Mouse (Mus musculus): Measurements from ENCODE around the gene Pdcd11. TPM values are rescaled to one million over a fixed set of nuclear protein-coding genes. Genes with fewer than 3 reads are reported as not detected.
A peak's percentile ranks its signal among the peaks of the same experiment; 100 is the strongest.

Gene Pdcd11
- polyA plus RNA-seq, 1 experiment from 2014 or later: 3.4 TPM

- Histone ChIP-seq H3K36me3 (ENCODE audit: control insufficient read depth, insufficient read depth) (peaks cover 68% of the 10 kb centered on the region), H3K27ac (ENCODE audit: low read length) (no peak overlapping the region), H3K9me3 (replicated peaks; ENCODE audit: control insufficient read depth, low read length) (no peaks in the 10 kb centered on the region), H3K4me2 (ENCODE audit: low read depth, low read length) (no peak overlapping the region), H3K27me3 (ENCODE audit: control insufficient read depth, insufficient read depth, low read depth, low read length) (no peaks in the 10 kb centered on the region), H3K9ac (ENCODE audit: low read depth, low read length) (no peak overlapping the region), H3K4me1 (ENCODE audit: control insufficient read depth, low read depth, low read length) (no peaks in the 10 kb centered on the region), H3K4me3 (ENCODE audit: low read depth, low read length) (no peak overlapping the region)
- no peak for ATAC-seq (ENCODE audit: low read depth)
- 79% methylated on average over 9 of the region's 9 CpGs for WGBS (ENCODE audit: insufficient replicate concordance)
Measured at GRCm38 (mm10) chr19:47104641-47105271, 14.2 kb downstream of the Pdcd11 start.

DNA sequence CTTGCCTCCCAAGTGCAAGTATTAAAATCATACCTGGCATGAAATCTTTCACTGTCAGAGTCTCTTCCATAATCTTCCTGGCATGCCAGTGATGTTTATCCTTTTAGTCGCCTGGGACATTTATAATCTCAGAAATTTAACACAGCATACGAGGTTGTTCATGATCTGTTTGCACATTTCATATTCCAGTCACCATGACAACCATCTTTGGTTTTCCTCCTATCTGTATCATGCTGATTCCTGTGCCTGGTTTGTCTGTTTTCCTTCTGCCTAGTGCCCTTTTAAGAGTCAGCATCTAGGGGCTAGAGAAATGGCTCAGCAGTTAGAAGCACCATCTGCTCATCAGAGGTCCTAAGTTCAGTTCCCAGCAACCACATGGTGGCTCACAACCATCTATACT lies 28.1 kb downstream of the Pdcd11 start:
- H3K9ac ChIP-seq (ENCODE audit: low read depth, low read length): no peak overlapping the region
- H3K4me2 ChIP-seq (ENCODE audit: low read depth, low read length): no peak overlapping the region
- no peak overlapping the region for H3K4me3 ChIP-seq (ENCODE audit: low read depth, low read length)
- H3K27ac ChIP-seq (ENCODE audit: low read length): no peak overlapping the region
- H3K27me3 ChIP-seq (ENCODE audit: control insufficient read depth, insufficient read depth, low read depth, low read length): no peaks in the 10 kb centered on the region
- peaks cover 16% of the 10 kb centered on the region for H3K36me3 ChIP-seq (ENCODE audit: control insufficient read depth, insufficient read depth)
- no peak for ATAC-seq (ENCODE audit: low read depth)
- no peaks in the 10 kb centered on the region for H3K9me3 ChIP-seq (replicated peaks; ENCODE audit: control insufficient read depth, low read length)
- H3K4me1 ChIP-seq (ENCODE audit: control insufficient read depth, low read depth, low read length): no peaks in the 10 kb centered on the region
- 71% methylated on average over 2 of the region's 2 CpGs for WGBS (ENCODE audit: insufficient replicate concordance)

DNA sequence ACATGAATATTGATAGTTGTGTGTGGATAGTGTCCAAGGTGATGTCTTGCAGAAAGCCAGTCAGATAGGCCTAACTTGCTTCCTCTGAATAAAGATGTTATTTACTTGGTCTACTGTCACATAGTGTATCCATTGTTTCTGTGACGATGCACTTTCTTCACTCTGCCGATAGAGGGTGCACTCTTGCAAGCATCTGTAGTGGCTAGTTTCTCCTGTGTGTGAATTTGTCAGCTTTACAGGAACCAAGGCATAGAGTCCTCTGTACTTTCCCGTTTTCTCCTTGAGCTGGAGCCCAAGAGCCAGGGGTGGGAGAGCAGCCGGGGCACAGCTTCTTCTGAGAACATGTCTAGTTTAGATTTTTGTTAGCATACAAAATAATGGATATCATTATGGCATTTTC lies 30.5 kb downstream of the Pdcd11 start:
- H3K36me3 ChIP-seq (ENCODE audit: control insufficient read depth, insufficient read depth): peaks cover 8% of the 10 kb centered on the region

GRCm38 (mm10) chr19:47122802-47123201 lies 32.2 kb downstream of the Pdcd11 start:
- Histone ChIP-seq H3K4me3 (ENCODE audit: low read depth, low read length) (no peak overlapping the region), H3K36me3 (ENCODE audit: control insufficient read depth, insufficient read depth) (peaks cover 11% of the 10 kb centered on the region), H3K9me3 (replicated peaks; ENCODE audit: control insufficient read depth, low read length) (no peaks in the 10 kb centered on the region), H3K9ac (ENCODE audit: low read depth, low read length) (no peak overlapping the region), H3K27me3 (ENCODE audit: control insufficient read depth, insufficient read depth, low read depth, low read length) (no peaks in the 10 kb centered on the region), H3K4me1 (ENCODE audit: control insufficient read depth, low read depth, low read length) (no peaks in the 10 kb centered on the region), H3K4me2 (ENCODE audit: low read depth, low read length) (no peak overlapping the region), H3K27ac (ENCODE audit: low read length) (no peak overlapping the region)
- WGBS (ENCODE audit: insufficient replicate concordance): 21% methylated on average over 2 of the region's 2 CpGs
- no peak for ATAC-seq (ENCODE audit: low read depth)

More for the DNA sequence above, 30.5 kb downstream of the Pdcd11 start:
- no peaks in the 10 kb centered on the region for H3K9me3 ChIP-seq (replicated peaks; ENCODE audit: control insufficient read depth, low read length)
- H3K4me3 ChIP-seq (ENCODE audit: low read depth, low read length): no peak overlapping the region
- H3K4me1 ChIP-seq (ENCODE audit: control insufficient read depth, low read depth, low read length): no peaks in the 10 kb centered on the region
- no peak overlapping the region for H3K4me2 ChIP-seq (ENCODE audit: low read depth, low read length)
- ATAC-seq (ENCODE audit: low read depth): no peak
- no peaks in the 10 kb centered on the region for H3K27me3 ChIP-seq (ENCODE audit: control insufficient read depth, insufficient read depth, low read depth, low read length)
- WGBS (ENCODE audit: insufficient replicate concordance): 33% methylated on average over 4 of the region's 4 CpGs
- H3K27ac ChIP-seq (ENCODE audit: low read length): no peak overlapping the region
- no peak overlapping the region for H3K9ac ChIP-seq (ENCODE audit: low read depth, low read length)

GRCm38 (mm10) chr19:47128164-47128563 lies 37.6 kb downstream of the Pdcd11 start:
- no peak overlapping the region for H3K4me2 ChIP-seq (ENCODE audit: low read depth, low read length)
- H3K4me1 ChIP-seq (ENCODE audit: control insufficient read depth, low read depth, low read length): no peaks in the 10 kb centered on the region; the same call in 1 of the 2 replicates
- no peaks in the 10 kb centered on the region for H3K27me3 ChIP-seq (ENCODE audit: control insufficient read depth, insufficient read depth, low read depth, low read length)
- no peaks in the 10 kb centered on the region for H3K9me3 ChIP-seq (replicated peaks; ENCODE audit: control insufficient read depth, low read length)
- H3K9ac ChIP-seq (ENCODE audit: low read depth, low read length): no peak overlapping the region
- H3K4me3 ChIP-seq (ENCODE audit: low read depth, low read length): no peak overlapping the region
- H3K36me3 ChIP-seq (ENCODE audit: control insufficient read depth, insufficient read depth): peaks cover 24% of the 10 kb centered on the region
- H3K27ac ChIP-seq (ENCODE audit: low read length): no peak overlapping the region
- ATAC-seq (ENCODE audit: low read depth): no peak
- WGBS (ENCODE audit: insufficient replicate concordance): 80% methylated on average over 10 of the region's 10 CpGs

GRCm38 (mm10) chr19:47128835-47129234 lies 38.3 kb downstream of the Pdcd11 start:
- H3K4me1 ChIP-seq (ENCODE audit: control insufficient read depth, low read depth, low read length): no peaks in the 10 kb centered on the region; the same call in 1 of the 2 replicates
- no peaks in the 10 kb centered on the region for H3K9me3 ChIP-seq (replicated peaks; ENCODE audit: control insufficient read depth, low read length)
- no peaks in the 10 kb centered on the region for H3K27me3 ChIP-seq (ENCODE audit: control insufficient read depth, insufficient read depth, low read depth, low read length)
- H3K4me2 ChIP-seq (ENCODE audit: low read depth, low read length): no peak overlapping the region
- ATAC-seq (ENCODE audit: low read depth): no peak
- WGBS (ENCODE audit: insufficient replicate concordance): 80% methylated on average over 11 of the region's 11 CpGs
- H3K4me3 ChIP-seq (ENCODE audit: low read depth, low read length): no peak overlapping the region
- H3K36me3 ChIP-seq (ENCODE audit: control insufficient read depth, insufficient read depth): peaks cover 24% of the 10 kb centered on the region
- no peak overlapping the region for H3K9ac ChIP-seq (ENCODE audit: low read depth, low read length)
- H3K27ac ChIP-seq (ENCODE audit: low read length): no peak overlapping the region

- H3K27me3 ChIP-seq (ENCODE audit: control insufficient read depth, insufficient read depth, low read depth, low read length): no peaks in the 10 kb centered on the region
- H3K4me3 ChIP-seq (ENCODE audit: low read depth, low read length): no peak overlapping the region
- no peak for ATAC-seq (ENCODE audit: low read depth)
- no peak overlapping the region for H3K9ac ChIP-seq (ENCODE audit: low read depth, low read length)
- no peak overlapping the region for H3K27ac ChIP-seq (ENCODE audit: low read length)
- H3K9me3 ChIP-seq (replicated peaks; ENCODE audit: control insufficient read depth, low read length): no peaks in the 10 kb centered on the region
- no peaks in the 10 kb centered on the region; the same call in 1 of the 2 replicates for H3K4me1 ChIP-seq (ENCODE audit: control insufficient read depth, low read depth, low read length)
- peaks cover 24% of the 10 kb centered on the region for H3K36me3 ChIP-seq (ENCODE audit: control insufficient read depth, insufficient read depth)
- no peak overlapping the region for H3K4me2 ChIP-seq (ENCODE audit: low read depth, low read length)
- 86% methylated on average over 15 of the region's 15 CpGs for WGBS (ENCODE audit: insufficient replicate concordance)
Measured at GRCm38 (mm10) chr19:47130551-47131125, 40.1 kb downstream of the Pdcd11 start.

GRCm38 (mm10) chr19:47133161-47133560 lies 42.6 kb downstream of the Pdcd11 start:
- 16% methylated on average over 7 of the region's 7 CpGs for WGBS (ENCODE audit: insufficient replicate concordance)
- H3K9ac ChIP-seq (ENCODE audit: low read depth, low read length): no peak overlapping the region
- no peak overlapping the region; the same call in 1 of the 2 replicates for H3K27ac ChIP-seq (ENCODE audit: low read length)
- peaks cover under 1% of the 10 kb centered on the region for H3K27me3 ChIP-seq (ENCODE audit: control insufficient read depth, insufficient read depth, low read depth, low read length)
- H3K4me3 ChIP-seq (ENCODE audit: low read depth, low read length): no peak overlapping the region
- no peaks in the 10 kb centered on the region for H3K9me3 ChIP-seq (replicated peaks; ENCODE audit: control insufficient read depth, low read length)
- H3K4me1 ChIP-seq (ENCODE audit: control insufficient read depth, low read depth, low read length): peaks cover 6% of the 10 kb centered on the region
- peak; percentile 22; the same call in 1 of the 2 replicates for ATAC-seq (ENCODE audit: low read depth)
- H3K36me3 ChIP-seq (ENCODE audit: control insufficient read depth, insufficient read depth): peaks cover 16% of the 10 kb centered on the region
- no peak overlapping the region for H3K4me2 ChIP-seq (ENCODE audit: low read depth, low read length)

GRCm38 (mm10) chr19:47135568-47135967 lies 45.0 kb downstream of the Pdcd11 start:
- Histone ChIP-seq H3K4me2 (ENCODE audit: low read depth, low read length) (no peak overlapping the region), H3K36me3 (ENCODE audit: control insufficient read depth, insufficient read depth) (no peaks in the 10 kb centered on the region; the same call in 1 of the 2 replicates), H3K9me3 (replicated peaks; ENCODE audit: control insufficient read depth, low read length) (no peaks in the 10 kb centered on the region), H3K9ac (ENCODE audit: low read depth, low read length) (no peak overlapping the region), H3K27ac (ENCODE audit: low read length) (no peak overlapping the region), H3K27me3 (ENCODE audit: control insufficient read depth, insufficient read depth, low read depth, low read length) (peaks cover 3% of the 10 kb centered on the region), H3K4me1 (ENCODE audit: control insufficient read depth, low read depth, low read length) (peaks cover 6% of the 10 kb centered on the region), H3K4me3 (ENCODE audit: low read depth, low read length) (no peak overlapping the region)
- WGBS (ENCODE audit: insufficient replicate concordance): 73% methylated on average over 17 of the region's 17 CpGs
- ATAC-seq (ENCODE audit: low read depth): no peak

All from liver, embryonic 16.5 days (tissue).